Mouse (Mus musculus) heart, postnatal 0 days (tissue): ENCODE data around the gene Cinp. TPM values are rescaled to one million over a fixed set of nuclear protein-coding genes. Genes with fewer than 3 reads are reported as not detected.

Experiments used
- ATAC-seq: fragments of 200-750 bp; cut with Nextera tagmentation; 2 replicates; pipeline ENCODE4 v1.8.0; 2017; ENCODE audit warnings: low read depth, moderate number of reproducible peaks, moderate library complexity; ENCODE audit not compliant: insufficient read depth
- DNase-seq: peaks from one replicate; pipeline ENCODE4 v3.0.0-alpha.2; 2016; ENCODE audit warnings: low spot score
- H3K27ac ChIP-seq: fragments of 300-500 bp; sonication (generic); 2 replicates; pipeline ENCODE4 v1.5.1; 2014; ENCODE audit warnings: low read depth, mild to moderate bottlenecking
- H3K27me3 ChIP-seq: fragments of 300-500 bp; sonication (generic); 2 replicates; pipeline ENCODE4 v1.6.1; 2014; ENCODE audit warnings: low read length, mixed read lengths; ENCODE audit not compliant: control insufficient read depth, insufficient read depth
- H3K36me3 ChIP-seq: fragments of 300-500 bp; sonication (generic); replicated peaks from 2 replicates; pipeline ENCODE4 v1.6.1; 2014; ENCODE audit warnings: low read length, mixed read lengths; ENCODE audit not compliant: control insufficient read depth, insufficient read depth
- H3K4me1 ChIP-seq: fragments of 300-500 bp; sonication (generic); 2 replicates; pipeline ENCODE4 v1.6.1; 2014; ENCODE audit warnings: antibody characterized with exemption; ENCODE audit not compliant: control insufficient read depth, insufficient read depth
- H3K4me2 ChIP-seq: fragments of 300-500 bp; sonication (generic); 2 replicates; pipeline ENCODE4 v1.6.1; 2014; ENCODE audit warnings: low read depth, mild to moderate bottlenecking, low read length, moderate library complexity
- H3K4me3 ChIP-seq: fragments of 300-500 bp; sonication (generic); 2 replicates; pipeline ENCODE4 v1.5.1; 2014; ENCODE audit warnings: low read depth, low read length
- H3K9ac ChIP-seq: fragments of 300-500 bp; sonication (generic); replicated peaks from 2 replicates; pipeline ENCODE4 v1.6.1; 2014; ENCODE audit warnings: low read depth, low read length, mixed read lengths
- H3K9me3 ChIP-seq: fragments of 300-500 bp; sonication (generic); replicated peaks from 2 replicates; pipeline ENCODE4 v1.6.1; 2016; ENCODE audit warnings: low read length; ENCODE audit not compliant: control insufficient read depth
- CTCF ChIP-seq: IDR thresholded peaks from 2 replicates; pipeline ENCODE4 v1.5.1; 2016; ENCODE audit warnings: antibody characterized with exemption, control low read depth, low read depth
- EP300 ChIP-seq: IDR thresholded peaks from 2 replicates; pipeline ENCODE4 v1.6.1; 2016; ENCODE audit warnings: antibody characterized with exemption, low read depth
- WGBS: fragments of 180-500 bp; shearing (Covaris S2); extraction: QIAGEN DNeasy Blood & Tissue Kit; methylation state at CpG from one replicate; pipeline ENCODE4 v1.1.7; 2014; 5-methylcytosine and 5-hydroxymethylcytosine counted together
- polyA plus RNA-seq: library from polyadenylated mRNA; unstranded; fragments of >200 nt; fragmentation: Nextera tagmentation; extraction: Ambion mirVana; gene quantifications from 2 replicates; pipeline ENCODE4 v1.2.1, GENCODE M21; 2015
- total RNA-seq: library from RNA; depleted of rRNA; stranded (reverse); fragments of >200 nt; gene quantifications from 2 replicates; pipeline ENCODE4 v1.2.3, GENCODE M21; 2014; ENCODE audit warnings: low replicate concordance

The Cinp gene
- total and polyA plus RNA-seq, 2 experiments from 2014 or later = 47.8 to 91.0 TPM

GRCm38 (mm10) chr12:110851414-110851813 is 37.5 kb downstream of the Cinp start:
- H3K27me3 ChIP-seq = no peaks in the 10 kb centered on the region
- H3K9me3 ChIP-seq = no peaks in the 10 kb centered on the region
- peaks cover 7% of the 10 kb centered on the region; the same call in 1 of the 2 replicates for H3K36me3 ChIP-seq
- ATAC-seq (no peak), DNase-seq (no peak)
- H3K4me1 ChIP-seq = peaks cover 9% of the 10 kb centered on the region; the same call in 1 of the 2 replicates
- no peak overlapping the region for H3K27ac ChIP-seq
- WGBS = 22% methylated on average over 12 of the region's 12 CpGs
- H3K4me3 ChIP-seq = peak overlapping the region; percentile 84; the same call in 1 of the 2 replicates
- H3K4me2 ChIP-seq = peak overlapping the region; percentile 80
- TF ChIP-seq EP300 = no peak
- no peak for TF ChIP-seq CTCF
- no peak overlapping the region for H3K9ac ChIP-seq

- H3K4me1 ChIP-seq = peaks cover 13% of the 10 kb centered on the region
- 0 out of 2 replicates have a peak, but pooled peaks have one; percentile 4 for ATAC-seq
- TF ChIP-seq EP300 (no peak), CTCF (no peak)
- H3K4me2 ChIP-seq = peak overlapping the region; percentile 80
- 0 out of 2 replicates have a peak, but pooled peaks cover 5% of the 10 kb centered on the region for H3K36me3 ChIP-seq
- no peaks in the 10 kb centered on the region for H3K9me3 ChIP-seq
- H3K4me3 ChIP-seq = peak overlapping the region; percentile 84
- DNase-seq = peak; percentile 35
- H3K9ac ChIP-seq = peak overlapping the region; percentile 93
- peak overlapping the region; percentile 82 for H3K27ac ChIP-seq
- H3K27me3 ChIP-seq = no peaks in the 10 kb centered on the region
- WGBS = 13% methylated on average over 9 of the region's 9 CpGs
These were observed 38.1 kb downstream of the Cinp start for GRCm38 (mm10) chr12:110850929-110851256.

- H3K4me3 ChIP-seq = peak within 1 kb of the TSS; percentile 84
- H3K9me3 ChIP-seq = no peaks in the 10 kb centered on the region
- peak; percentile 78 for ATAC-seq
- TF ChIP-seq CTCF (no peak), EP300 (no peak; the same call in 1 of the 2 replicates)
- no peaks in the 10 kb centered on the region for H3K27me3 ChIP-seq
- H3K27ac ChIP-seq = peak within 1 kb of the TSS; percentile 82
- peak within 1 kb of the TSS; percentile 80 for H3K4me2 ChIP-seq
- peak; percentile 67 for DNase-seq
- H3K9ac ChIP-seq = peak within 1 kb of the TSS; percentile 93
- H3K36me3 ChIP-seq = no peaks in the 10 kb centered on the region
- peaks cover 14% of the 10 kb centered on the region for H3K4me1 ChIP-seq
- under 1% methylated on average over 75 of the region's 89 CpGs for WGBS
These were observed 38.7 kb downstream of the Cinp start, which contains the start of gene Zfp839 for GRCm38 (mm10) chr12:110850010-110850928. Zfp839 (plus strand) TSS chr12:110850253.

- Histone ChIP-seq H3K9ac (peak overlapping the region; percentile 59; the same call in 1 of the 2 replicates), H3K9me3 (no peaks in the 10 kb centered on the region), H3K27ac (peak overlapping the region; percentile 84; the same call in 1 of the 2 replicates), H3K27me3 (no peaks in the 10 kb centered on the region), H3K36me3 (no peaks in the 10 kb centered on the region), H3K4me1 (peaks cover 11% of the 10 kb centered on the region), H3K4me2 (peak overlapping the region; percentile 71), H3K4me3 (peak overlapping the region; percentile 70)
- no peak for TF ChIP-seq CTCF
- no peak for TF ChIP-seq EP300
- ATAC-seq = no peak
- WGBS = 70% methylated on average over 6 of the region's 6 CpGs
- DNase-seq = no peak
These were observed 42.7 kb downstream of the Cinp start for GRCm38 (mm10) chr12:110846191-110846765.

GRCm38 (mm10) chr12:110845131-110845880 is 43.6 kb downstream of the Cinp start:
- peak overlapping the region; percentile 59 for H3K9ac ChIP-seq
- H3K4me1 ChIP-seq = peaks cover 5% of the 10 kb centered on the region; the same call in 1 of the 2 replicates
- no peaks in the 10 kb centered on the region for H3K9me3 ChIP-seq
- TF ChIP-seq CTCF = no peak
- 0 out of 2 replicates have a peak, but pooled peaks have one; percentile 64 for TF ChIP-seq EP300
- under 1% methylated on average over 36 of the region's 36 CpGs for WGBS
- H3K36me3 ChIP-seq = no peaks in the 10 kb centered on the region
- peak overlapping the region; percentile 71 for H3K4me2 ChIP-seq
- H3K4me3 ChIP-seq = peak overlapping the region; percentile 70
- no peaks in the 10 kb centered on the region for H3K27me3 ChIP-seq
- H3K27ac ChIP-seq = peak overlapping the region; percentile 84
- ATAC-seq = peak; percentile 87
- DNase-seq = peak; percentile 94
